Mouse (Mus musculus) liver, embryonic 11.5 days (tissue): ENCODE results near the gene Tubgcp6. TPM values are rescaled to one million over a fixed set of nuclear protein-coding genes. Genes with fewer than 3 reads are reported as not detected.
A peak's percentile ranks its signal among the peaks of the same experiment; 100 is the strongest.

Experiments used
- ATAC-seq: fragments of 200-750 bp; cut with Nextera tagmentation; replicated peaks from 2 replicates; pipeline ENCODE4 v1.8.0; 2017; ENCODE audit warnings: moderate number of reproducible peaks, mild to moderate bottlenecking, moderate TSS enrichment, moderate library complexity; ENCODE audit not compliant: low FRiP score
- DNase-seq: peaks from one replicate; pipeline ENCODE4 v3.0.0-alpha.2; 2017; ENCODE audit warnings: low spot score
- H3K27ac ChIP-seq: fragments of 300-500 bp; sonication (generic); 2 replicates; pipeline ENCODE4 v1.5.1; 2014; ENCODE audit warnings: mild to moderate bottlenecking, low read depth, low read length, control low read depth
- H3K27me3 ChIP-seq: fragments of 300-500 bp; sonication (generic); replicated peaks from 2 replicates; pipeline ENCODE4 v1.6.1; 2014; ENCODE audit warnings: low read length, mixed read lengths; ENCODE audit not compliant: control insufficient read depth, insufficient read depth
- H3K36me3 ChIP-seq: fragments of 300-500 bp; sonication (generic); 2 replicates; pipeline ENCODE4 v1.6.1; 2014; ENCODE audit warnings: mild to moderate bottlenecking, low read length, moderate library complexity, mixed read lengths; ENCODE audit not compliant: control insufficient read depth, insufficient read depth
- H3K4me1 ChIP-seq: fragments of 300-500 bp; sonication (generic); replicated peaks from 2 replicates; pipeline ENCODE4 v1.6.1; 2014; ENCODE audit warnings: low read length, mixed read lengths; ENCODE audit not compliant: control insufficient read depth, insufficient read depth
- H3K4me2 ChIP-seq: fragments of 300-500 bp; sonication (generic); 2 replicates; pipeline ENCODE4 v1.6.1; 2014; ENCODE audit warnings: mild to moderate bottlenecking, control low read depth, moderate library complexity
- H3K4me3 ChIP-seq: fragments of 300-500 bp; sonication (generic); 2 replicates; pipeline ENCODE4 v1.5.1; 2014; ENCODE audit warnings: low read depth, low read length, control low read depth
- H3K9ac ChIP-seq: fragments of 300-500 bp; sonication (generic); 2 replicates; pipeline ENCODE4 v1.6.1; 2014; ENCODE audit warnings: low read depth, low read length, control low read depth
- H3K9me3 ChIP-seq: fragments of 300-500 bp; sonication (generic); 2 replicates; pipeline ENCODE4 v1.6.1; 2016; ENCODE audit warnings: low read length, inconsistent platforms, mixed read lengths; ENCODE audit not compliant: control insufficient read depth
- WGBS: fragments of 180-500 bp; shearing (Covaris S2); extraction: QIAGEN DNeasy Blood & Tissue Kit; methylation state at CpG from one replicate; pipeline ENCODE4 v1.1.7; 2014; 5-methylcytosine and 5-hydroxymethylcytosine counted together
- polyA plus RNA-seq: library from polyadenylated mRNA; unstranded; fragments of >200 nt; fragmentation: Nextera tagmentation; extraction: Ambion mirVana; gene quantifications from 2 replicates; pipeline ENCODE4 v1.2.1, GENCODE M21; 2014

Tubgcp6 gene
- polyA plus RNA-seq, 1 experiment from 2014 or later = 21.8 TPM

DNA sequence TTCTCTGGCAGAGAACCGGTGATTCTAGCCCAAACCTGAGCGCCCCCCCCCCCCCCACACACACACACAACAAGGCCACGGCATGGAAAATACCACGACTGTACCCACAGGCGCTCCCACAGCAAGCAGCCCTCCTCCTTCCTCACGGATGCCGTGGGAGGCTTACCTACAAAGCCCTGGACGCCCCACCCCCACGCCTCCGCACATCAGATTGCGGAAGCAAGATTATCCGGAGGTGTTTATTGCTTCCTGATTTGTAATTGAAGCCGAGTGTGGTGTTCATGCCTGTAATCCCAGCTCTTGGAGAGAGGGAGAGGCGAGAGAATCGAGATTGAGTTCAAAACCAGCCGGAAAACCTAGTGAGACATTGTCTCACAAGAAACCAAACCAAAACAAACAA is 24.1 kb upstream of the Tubgcp6 start:
- Histone ChIP-seq H3K36me3 (no peaks in the 10 kb centered on the region), H3K9me3 (no peaks in the 10 kb centered on the region), H3K4me1 (peaks cover 14% of the 10 kb centered on the region; the same call in 1 of the 2 replicates), H3K4me3 (peak overlapping the region; percentile 24; the same call in 1 of the 2 replicates), H3K27ac (no peak overlapping the region), H3K4me2 (peak overlapping the region; percentile 58), H3K27me3 (peaks cover 85% of the 10 kb centered on the region), H3K9ac (no peak overlapping the region)
- ATAC-seq (no peak), DNase-seq (no peak)
- 10% methylated on average over 16 of the region's 16 CpGs for WGBS

DNA sequence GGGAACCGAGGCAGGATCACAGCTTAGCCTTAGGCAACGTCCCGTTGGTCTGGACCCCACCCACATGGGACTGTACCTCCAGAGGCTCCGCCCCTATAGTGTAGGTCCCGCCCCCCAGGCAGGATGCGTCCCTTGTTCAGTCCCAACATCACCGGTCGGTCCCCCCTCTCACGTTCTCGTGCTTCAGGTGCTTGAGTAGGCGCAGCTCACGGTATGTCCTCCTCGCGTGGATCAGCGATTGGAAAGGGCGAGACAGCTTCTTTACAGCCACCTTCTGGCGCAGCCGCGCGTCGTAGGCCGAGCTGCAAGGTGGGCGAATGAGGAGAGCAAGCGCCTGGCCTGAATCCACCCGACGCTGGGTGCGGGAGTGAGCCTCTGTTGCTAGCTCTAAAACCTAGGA is 23.6 kb upstream of the Tubgcp6 start:
- H3K27ac ChIP-seq = no peak overlapping the region
- peak overlapping the region; percentile 58 for H3K4me2 ChIP-seq
- WGBS = 2% methylated on average over 27 of the region's 27 CpGs
- H3K27me3 ChIP-seq = peaks cover 90% of the 10 kb centered on the region
- no peak overlapping the region for H3K9ac ChIP-seq
- DNase-seq (no peak), ATAC-seq (peak; percentile 60; the same call in 1 of the 2 replicates)
- peaks cover 14% of the 10 kb centered on the region; the same call in 1 of the 2 replicates for H3K4me1 ChIP-seq
- H3K9me3 ChIP-seq = no peaks in the 10 kb centered on the region
- H3K36me3 ChIP-seq = no peaks in the 10 kb centered on the region
- H3K4me3 ChIP-seq = peak overlapping the region; percentile 24; the same call in 1 of the 2 replicates

DNA sequence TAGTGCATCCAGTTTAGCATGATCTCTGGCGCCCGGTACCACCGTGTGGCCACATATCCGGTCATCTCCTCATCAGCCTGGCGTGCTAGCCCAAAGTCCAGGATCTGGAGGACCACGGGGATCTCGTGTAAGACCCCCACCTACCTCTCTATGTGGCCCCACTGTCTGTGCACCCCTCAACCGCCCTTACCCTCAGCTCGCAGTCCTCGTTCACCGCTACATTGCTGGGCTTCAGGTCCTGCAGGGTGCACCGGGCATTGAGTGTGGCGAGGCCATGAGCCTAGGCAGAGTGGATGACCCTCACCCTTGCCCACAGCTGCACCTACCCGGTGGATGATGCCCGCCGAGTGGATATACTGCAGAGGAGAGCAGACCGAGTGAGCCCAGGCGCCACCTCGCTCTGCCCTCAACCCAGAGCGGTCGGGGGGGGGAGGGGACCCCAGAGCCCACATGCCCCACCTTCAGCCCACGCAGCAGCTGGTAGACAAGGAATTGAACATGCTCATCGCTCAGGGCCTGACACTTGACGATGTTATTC is 23.0 kb upstream of the Tubgcp6 start:
- Histone ChIP-seq H3K27ac (no peak overlapping the region), H3K36me3 (no peaks in the 10 kb centered on the region), H3K4me2 (peak overlapping the region; percentile 58), H3K9ac (no peak overlapping the region), H3K4me3 (no peak overlapping the region), H3K4me1 (peaks cover 15% of the 10 kb centered on the region), H3K27me3 (peaks cover 95% of the 10 kb centered on the region), H3K9me3 (no peaks in the 10 kb centered on the region)
- DNase-seq = no peak
- no peak for ATAC-seq
- 59% methylated on average over 24 of the region's 24 CpGs for WGBS

DNA sequence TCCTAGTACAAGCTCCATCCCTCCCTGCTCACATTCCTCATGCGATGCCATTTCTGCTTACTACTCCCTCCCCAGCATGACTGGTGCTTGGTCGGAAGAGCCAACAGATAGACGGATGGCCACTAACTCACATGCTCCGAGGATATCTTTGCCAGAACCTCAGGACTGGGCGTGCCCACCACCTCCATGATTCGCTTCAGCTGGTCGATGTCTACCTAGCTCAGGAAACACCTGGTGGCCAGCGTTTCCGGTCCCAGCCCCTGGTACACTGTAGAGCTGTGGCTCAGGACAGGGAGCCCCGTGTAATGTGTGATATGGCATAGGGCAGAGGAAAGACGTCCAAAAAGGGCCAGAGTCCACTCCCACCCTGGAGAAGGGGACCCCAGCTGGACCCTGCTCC is 22.1 kb upstream of the Tubgcp6 start:
- Histone ChIP-seq H3K9ac (no peak overlapping the region), H3K4me2 (no peak overlapping the region), H3K4me1 (peaks cover 18% of the 10 kb centered on the region), H3K9me3 (no peaks in the 10 kb centered on the region), H3K4me3 (no peak overlapping the region), H3K27me3 (peaks cover 97% of the 10 kb centered on the region), H3K27ac (no peak overlapping the region), H3K36me3 (no peaks in the 10 kb centered on the region)
- 68% methylated on average over 11 of the region's 11 CpGs for WGBS
- ATAC-seq = no peak
- DNase-seq = no peak

DNA sequence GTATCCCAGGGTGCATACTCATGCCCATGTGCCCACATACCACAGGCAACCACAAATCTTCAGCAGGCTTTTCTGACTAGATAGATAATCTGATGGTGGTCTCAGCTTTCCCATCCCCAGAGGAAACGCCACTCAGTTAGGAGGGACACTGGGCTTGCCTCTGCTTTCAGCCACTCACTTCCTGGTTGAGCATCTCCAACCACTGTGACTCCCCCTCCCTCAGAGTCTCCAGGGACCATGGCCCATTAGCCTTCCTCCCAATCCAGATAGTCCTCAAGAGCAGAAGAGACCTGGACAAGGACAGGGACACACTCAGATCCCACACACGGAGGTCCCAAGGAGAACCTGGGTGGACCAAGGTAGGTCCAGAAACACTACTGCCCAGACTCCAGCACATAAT is 20.2 kb upstream of the Tubgcp6 start:
- no peak for ATAC-seq
- H3K27ac ChIP-seq = no peak overlapping the region
- no peak overlapping the region for H3K4me3 ChIP-seq
- WGBS = 47% methylated on average over 2 of the region's 2 CpGs
- no peaks in the 10 kb centered on the region for H3K36me3 ChIP-seq
- no peaks in the 10 kb centered on the region for H3K9me3 ChIP-seq
- H3K4me2 ChIP-seq = no peak overlapping the region
- H3K9ac ChIP-seq = no peak overlapping the region
- no peak for DNase-seq
- H3K27me3 ChIP-seq = peaks cover 97% of the 10 kb centered on the region
- H3K4me1 ChIP-seq = peaks cover 8% of the 10 kb centered on the region

DNA sequence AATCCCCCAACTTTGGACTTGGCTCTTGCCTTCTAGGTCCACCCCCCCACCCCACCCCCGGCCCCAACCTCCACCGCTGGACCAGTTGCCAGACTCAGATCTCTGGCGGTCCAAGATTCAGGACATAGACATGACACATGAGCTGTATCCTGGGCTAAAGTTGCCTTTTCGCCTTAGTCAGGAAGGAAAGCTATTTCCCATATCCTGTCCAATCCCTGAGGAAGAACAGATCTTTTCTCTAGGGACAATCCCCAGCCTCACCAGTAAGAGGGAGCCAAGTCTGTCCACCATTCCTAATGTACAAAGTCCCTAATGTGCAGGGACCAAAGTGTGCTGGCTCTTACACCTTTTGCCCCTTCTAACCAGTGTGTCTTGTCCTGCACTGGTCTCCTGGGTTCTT is 19.0 kb upstream of the Tubgcp6 start:
- H3K9ac ChIP-seq = no peak overlapping the region
- WGBS = 44% methylated on average over 4 of the region's 4 CpGs

DNA sequence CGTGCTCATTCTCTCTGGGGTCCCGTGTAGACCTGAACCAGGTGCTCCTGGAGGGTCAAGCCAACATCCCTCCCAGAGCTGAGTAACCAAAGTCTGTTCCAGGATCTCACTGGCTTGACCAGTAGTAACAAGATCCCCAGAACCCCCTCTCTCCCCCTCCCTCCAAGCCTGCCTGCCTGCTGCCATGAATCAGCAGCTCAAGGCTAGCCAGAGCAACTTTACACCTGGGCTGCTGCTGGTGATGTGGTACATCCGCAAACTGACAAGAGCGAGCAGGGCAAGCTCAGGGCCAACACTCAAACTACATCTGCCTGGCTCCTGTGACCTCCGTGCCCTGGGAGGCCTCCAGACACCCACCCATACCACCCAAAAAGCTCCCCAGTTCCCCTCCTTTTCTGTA is 18.5 kb upstream of the Tubgcp6 start:
- H3K4me2 ChIP-seq = no peak overlapping the region
- peaks cover 5% of the 10 kb centered on the region for H3K4me1 ChIP-seq
- no peak overlapping the region for H3K9ac ChIP-seq
- no peak overlapping the region for H3K4me3 ChIP-seq
- DNase-seq = no peak
- no peaks in the 10 kb centered on the region for H3K9me3 ChIP-seq
- ATAC-seq = no peak
- no peak overlapping the region for H3K27ac ChIP-seq
- WGBS = 20% methylated on average over 5 of the region's 5 CpGs
- peaks cover 90% of the 10 kb centered on the region for H3K27me3 ChIP-seq
- no peaks in the 10 kb centered on the region for H3K36me3 ChIP-seq

More for the DNA sequence above, 19.0 kb upstream of the Tubgcp6 start:
- Histone ChIP-seq H3K4me3 (no peak overlapping the region), H3K27me3 (peaks cover 95% of the 10 kb centered on the region), H3K4me1 (peaks cover 5% of the 10 kb centered on the region), H3K36me3 (no peaks in the 10 kb centered on the region), H3K4me2 (no peak overlapping the region), H3K27ac (no peak overlapping the region), H3K9me3 (no peaks in the 10 kb centered on the region)
- ATAC-seq (no peak), DNase-seq (no peak)

DNA sequence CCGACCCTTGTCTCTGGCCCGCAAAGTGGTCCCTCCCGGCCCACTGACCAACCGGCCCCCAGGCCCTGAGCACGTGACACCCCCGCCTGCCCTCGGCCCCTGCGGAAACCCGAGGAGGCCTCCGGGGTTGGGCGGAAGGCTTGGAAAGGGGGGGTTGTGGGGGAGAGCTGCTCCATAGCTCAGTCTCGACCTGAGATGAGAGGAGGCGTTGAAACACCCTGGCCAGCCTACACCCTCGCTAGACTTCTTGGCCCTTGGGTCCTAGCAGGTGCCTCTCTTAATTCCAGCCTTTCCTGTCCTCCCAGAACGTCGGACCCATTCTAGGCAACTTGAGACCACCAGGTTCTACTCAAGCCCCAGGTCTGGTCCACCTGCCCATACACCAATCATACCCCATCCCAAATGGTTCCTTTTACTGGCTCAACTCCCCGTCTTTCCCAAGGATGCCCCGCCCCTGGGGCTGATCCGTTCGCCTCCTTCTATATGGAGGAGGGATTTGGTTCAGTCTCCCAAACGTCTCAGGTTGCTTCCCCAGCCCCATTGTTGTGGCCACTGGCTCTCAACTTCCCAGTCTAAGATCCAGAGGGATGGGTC is 17.8 kb upstream of the Tubgcp6 start, which contains the start of gene Mapk12:
Gene Mapk12 (minus strand): TSS at position 45 of the 594 bp plus-strand sequence.
- WGBS = 3% methylated on average over 21 of the region's 21 CpGs
- Histone ChIP-seq H3K9me3 (no peaks in the 10 kb centered on the region), H3K4me1 (peaks cover 5% of the 10 kb centered on the region), H3K9ac (peak within 1 kb of the TSS; percentile 35; the same call in 1 of the 2 replicates), H3K36me3 (no peaks in the 10 kb centered on the region), H3K27ac (no peak within 1 kb of the TSS), H3K27me3 (peaks cover 85% of the 10 kb centered on the region), H3K4me3 (peak within 1 kb of the TSS; percentile 48), H3K4me2 (peak within 1 kb of the TSS; percentile 68)
- DNase-seq (no peak), ATAC-seq (peak; percentile 43; the same call in 1 of the 2 replicates)
